Mouse (Mus musculus) colon, adult 2 months (tissue): ENCODE measurements around the gene Mgst3. TPM values are rescaled to one million over a fixed set of nuclear protein-coding genes. Genes with fewer than 3 reads are reported as not detected.

Experiments
- polyA plus RNA-seq: library from polyadenylated mRNA; depleted of rRNA; stranded (reverse); fragments of >200 nt; gene quantifications from 2 replicates; pipeline ENCODE4 v1.2.3, GENCODE M21; 2012; rRNA removed

The Mgst3 gene
- 1,515 and 1,585 TPM in 2 replicates for polyA plus RNA-seq

GRCm38 (mm10) chr1:167393683-167394492 lies at the start of gene Mgst3:
TSS of gene Mgst3 (minus strand) at chr1:167393841.

DNA sequence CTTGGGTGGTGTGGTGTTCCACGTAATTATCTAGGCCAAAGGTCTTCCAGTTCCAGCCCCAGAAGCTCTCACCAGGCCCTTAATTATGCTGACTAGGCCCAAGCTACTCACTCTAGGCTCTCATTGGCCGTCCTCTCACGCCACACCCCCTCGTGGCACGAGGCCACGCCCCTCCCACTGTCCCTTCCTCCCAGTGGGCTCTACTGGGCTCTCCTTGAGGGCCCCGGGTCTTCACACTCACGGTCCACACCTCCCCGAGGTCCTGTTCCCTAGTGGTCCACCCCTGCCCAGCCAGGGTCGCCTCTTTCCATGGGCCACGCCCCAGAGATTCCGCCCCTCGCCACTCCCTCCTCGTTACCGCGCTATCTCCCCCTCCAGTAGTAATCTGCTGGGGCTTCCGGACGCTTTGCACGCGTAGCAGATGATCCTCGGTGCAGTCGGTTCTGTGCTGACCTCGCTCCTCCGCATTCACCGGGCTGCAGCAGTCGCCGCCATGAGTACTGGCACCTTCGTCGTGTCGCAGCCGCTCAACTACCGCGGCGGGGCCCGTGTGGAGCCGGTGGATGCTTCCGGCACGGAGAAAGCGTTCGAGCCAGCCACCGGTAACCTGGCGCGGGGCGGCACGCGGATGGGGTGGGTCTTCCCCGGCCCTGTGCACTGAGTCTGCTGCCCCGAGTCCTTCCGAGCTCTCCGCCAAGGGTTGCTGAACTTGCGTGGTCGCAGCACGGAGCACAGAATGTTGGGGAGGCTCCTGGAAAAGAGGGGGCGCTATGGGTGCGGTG lies 43.6 kb downstream of the Mgst3 start, which contains the start of gene Aldh9a1:
Gene Aldh9a1 (plus strand): TSS at position 177 of the 782 bp plus-strand sequence.

Other genes starting within 250 kb of the Mgst3 start
- gene Uck2, start 108.5 kb downstream of the Mgst3 start, polyA plus RNA-seq, result 18.4 and 23.3 TPM in 2 replicates
- gene Tmco1, start 85.5 kb downstream of the Mgst3 start, polyA plus RNA-seq, result 29.5 and 29.6 TPM in 2 replicates
- gene Aldh9a1, start 43.9 kb downstream of the Mgst3 start, polyA plus RNA-seq, result 20.9 and 23.6 TPM in 2 replicates
- gene Lrrc52, start 72.9 kb upstream of the Mgst3 start, polyA plus RNA-seq, result not detected in 2 replicates
- gene Rxrg, start 204.5 kb upstream of the Mgst3 start, polyA plus RNA-seq, result 0.61 and 0.73 TPM in 2 replicates